In the genomic region with DNA sequence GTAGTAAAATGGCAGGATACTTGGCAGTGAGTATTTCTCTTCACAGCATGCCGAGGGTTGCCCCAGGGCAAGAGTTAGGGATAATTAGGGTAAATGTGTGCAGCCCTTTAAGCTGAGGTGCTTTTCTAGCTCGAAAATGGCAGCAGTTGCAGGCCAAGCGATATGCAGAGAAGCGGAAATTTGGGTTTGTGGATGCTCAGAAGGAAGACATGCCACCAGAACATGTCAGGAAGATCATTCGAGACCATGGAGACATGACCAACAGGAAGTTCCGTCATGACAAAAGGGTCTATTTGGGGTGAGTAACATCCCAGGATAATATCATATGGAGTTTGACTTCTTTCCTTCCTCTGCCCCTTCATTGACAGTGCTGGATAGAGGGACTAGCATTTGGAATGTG, we compare ENCODE assay signal across 7 mouse cellular contexts. TPM values are rescaled to one million over a fixed set of nuclear protein-coding genes. Genes with fewer than 3 reads are reported as not detected.
A peak's percentile ranks its signal among the peaks of the same experiment; 100 is the strongest.
DNase-seq lines count a peak whose midpoint lies in the region; ATAC-seq and TF ChIP-seq lines count a peak whose summit lies in the region.

No protein-coding gene starts in this region.

- H3K9me3 ChIP-seq in lung, embryonic 14.5 days (ENCODE audit: low read depth, low read length), result no peaks in the 10 kb centered on the region
- no peaks in the 10 kb centered on the region for H3K9me3 ChIP-seq in embryonic facial prominence, embryonic 12.5 days
- no peaks in the 10 kb centered on the region for H3K9me3 ChIP-seq in intestine, embryonic 16.5 days (ENCODE audit: control insufficient read depth, low read length)
- no peaks in the 10 kb centered on the region for H3K9me3 ChIP-seq in neural tube, embryonic 15.5 days (replicated peaks)

- H3K27ac ChIP-seq in lung, embryonic 14.5 days (ENCODE audit: low read depth), result no peak overlapping the region
- no peak overlapping the region for H3K27ac ChIP-seq in embryonic facial prominence, embryonic 12.5 days
- no peak overlapping the region for H3K27ac ChIP-seq in intestine, embryonic 16.5 days (ENCODE audit: low read length)
- no peak overlapping the region for H3K27ac ChIP-seq in neural tube, embryonic 15.5 days (replicated peaks)

- peaks cover 8% of the 10 kb centered on the region for H3K4me1 ChIP-seq in lung, embryonic 14.5 days (ENCODE audit: insufficient read depth)
- H3K4me1 ChIP-seq in embryonic facial prominence, embryonic 12.5 days, result peaks cover 8% of the 10 kb centered on the region
- peaks cover 6% of the 10 kb centered on the region for H3K4me1 ChIP-seq in intestine, embryonic 16.5 days (ENCODE audit: control insufficient read depth, insufficient read depth, low read length)
- H3K4me1 ChIP-seq in neural tube, embryonic 15.5 days, result peaks cover 17% of the 10 kb centered on the region

- peak overlapping the region; percentile 94 for H3K9ac ChIP-seq in lung, embryonic 14.5 days
- peak overlapping the region; percentile 92 for H3K9ac ChIP-seq in embryonic facial prominence, embryonic 12.5 days
- H3K9ac ChIP-seq in intestine, embryonic 16.5 days (ENCODE audit: low read depth, low read length), result peak overlapping the region; percentile 96
- H3K9ac ChIP-seq in neural tube, embryonic 15.5 days (replicated peaks), result peak overlapping the region; percentile 94

- no peak for ATAC-seq in lung, embryonic 14.5 days (ENCODE audit: insufficient read depth)
- no peak for ATAC-seq in embryonic facial prominence, embryonic 12.5 days (ENCODE audit: insufficient number of reproducible peaks, insufficient read depth, low FRiP score, low TSS enrichment)
- ATAC-seq in intestine, embryonic 16.5 days, result no peak
- ATAC-seq in neural tube, embryonic 15.5 days (ENCODE audit: low FRiP score), result no peak

- TF ChIP-seq CTCF in lung, embryonic 14.5 days (IDR thresholded peaks at IDR 0.05; ENCODE audit: low read depth), result no peak

- H3K4me2 ChIP-seq in lung, embryonic 14.5 days, result peak overlapping the region; percentile 85
- peak overlapping the region; percentile 98 for H3K4me2 ChIP-seq in embryonic facial prominence, embryonic 12.5 days (replicated peaks)
- H3K4me2 ChIP-seq in intestine, embryonic 16.5 days (ENCODE audit: low read depth, low read length), result peak overlapping the region; percentile 91
- peak overlapping the region; percentile 96 for H3K4me2 ChIP-seq in neural tube, embryonic 15.5 days

- DNase-seq in lung, embryonic 14.5 days, result no peak
- no peak for DNase-seq in lung, postnatal 36 days
- no peak for DNase-seq in cerebellum, adult 8-10 months
- no peak for DNase-seq in left cerebral cortex, adult 11 months (ENCODE audit: low spot score)

- peaks cover 42% of the 10 kb centered on the region for H3K36me3 ChIP-seq in lung, embryonic 14.5 days (ENCODE audit: insufficient read depth)
- peaks cover 32% of the 10 kb centered on the region for H3K36me3 ChIP-seq in embryonic facial prominence, embryonic 12.5 days
- H3K36me3 ChIP-seq in intestine, embryonic 16.5 days (ENCODE audit: control insufficient read depth, insufficient read depth, low read length), result peaks cover 24% of the 10 kb centered on the region
- H3K36me3 ChIP-seq in neural tube, embryonic 15.5 days, result peaks cover 36% of the 10 kb centered on the region

- 35% methylated on average over 6 of the region's 6 CpGs for WGBS in lung, embryonic 14.5 days
- WGBS in embryonic facial prominence, embryonic 12.5 days, result 27% methylated on average over 6 of the region's 6 CpGs
- 35% methylated on average over 6 of the region's 6 CpGs for WGBS in intestine, embryonic 16.5 days
- WGBS in neural tube, embryonic 15.5 days, result 43% methylated on average over 6 of the region's 6 CpGs

- peak overlapping the region; percentile 100 for H3K4me3 ChIP-seq in lung, embryonic 14.5 days (ENCODE audit: low read depth, low read length)
- peak overlapping the region; percentile 88 for H3K4me3 ChIP-seq in embryonic facial prominence, embryonic 12.5 days
- peak overlapping the region; percentile 75 for H3K4me3 ChIP-seq in intestine, embryonic 16.5 days (ENCODE audit: low read length)
- H3K4me3 ChIP-seq in neural tube, embryonic 15.5 days (replicated peaks), result peak overlapping the region; percentile 76

- H3K27me3 ChIP-seq in lung, embryonic 14.5 days (ENCODE audit: insufficient read depth, low read length), result no peaks in the 10 kb centered on the region
- no peaks in the 10 kb centered on the region for H3K27me3 ChIP-seq in embryonic facial prominence, embryonic 12.5 days
- no peaks in the 10 kb centered on the region for H3K27me3 ChIP-seq in intestine, embryonic 16.5 days (replicated peaks; ENCODE audit: control insufficient read depth, insufficient read depth, low read length)
- H3K27me3 ChIP-seq in neural tube, embryonic 15.5 days (replicated peaks), result no peaks in the 10 kb centered on the region; the same call in 1 of the 2 replicates

RNA-seq across cellular contexts. Expression of a gene that starts 0.9 kb away (rescaled TPM):
- 96.9 and 104 TPM in 2 replicates for polyA plus RNA-seq in lung, embryonic 14.5 days (2014; fragmentation: Nextera tagmentation; extraction: Ambion mirVana)
- 74.2 and 76.5 TPM in 2 replicates for polyA plus RNA-seq in embryonic facial prominence, embryonic 12.5 days (2016; fragmentation: Nextera tagmentation; extraction: Ambion mirVana)
- 34.8 and 36.3 TPM in 2 replicates for polyA plus RNA-seq in intestine, embryonic 16.5 days (2015; fragmentation: Nextera tagmentation; extraction: Ambion mirVana)
- 43.9 and 44.3 TPM in 2 replicates for polyA plus RNA-seq in neural tube, embryonic 15.5 days (2015; fragmentation: Nextera tagmentation; extraction: Ambion mirVana)

RNA-seq across cellular contexts. Expression of a gene that starts 22.4 kb away (rescaled TPM):
- 0.43 and 0.58 TPM in 2 replicates for polyA plus RNA-seq in lung, embryonic 14.5 days (2014; fragmentation: Nextera tagmentation; extraction: Ambion mirVana)
- 0.31 and 0.75 TPM in 2 replicates for polyA plus RNA-seq in embryonic facial prominence, embryonic 12.5 days (2016; fragmentation: Nextera tagmentation; extraction: Ambion mirVana)
- polyA plus RNA-seq in intestine, embryonic 16.5 days (2015; fragmentation: Nextera tagmentation; extraction: Ambion mirVana), result 2.4 and 2.7 TPM in 2 replicates
- polyA plus RNA-seq in neural tube, embryonic 15.5 days (2015; fragmentation: Nextera tagmentation; extraction: Ambion mirVana), result 2.8 and 3.1 TPM in 2 replicates

RNA-seq across cellular contexts. Expression of a gene that starts 25.8 kb away (rescaled TPM):
- polyA plus RNA-seq in lung, embryonic 14.5 days (2014; fragmentation: Nextera tagmentation; extraction: Ambion mirVana), result 11.6 and 15.2 TPM in 2 replicates
- polyA plus RNA-seq in embryonic facial prominence, embryonic 12.5 days (2016; fragmentation: Nextera tagmentation; extraction: Ambion mirVana), result 6.5 and 7.0 TPM in 2 replicates
- 5.6 and 6.0 TPM in 2 replicates for polyA plus RNA-seq in intestine, embryonic 16.5 days (2015; fragmentation: Nextera tagmentation; extraction: Ambion mirVana)
- polyA plus RNA-seq in neural tube, embryonic 15.5 days (2015; fragmentation: Nextera tagmentation; extraction: Ambion mirVana), result 3.9 and 4.7 TPM in 2 replicates

RNA-seq across cellular contexts. Expression of a gene that starts 26.0 kb away (rescaled TPM):
- 18.0 and 24.2 TPM in 2 replicates for polyA plus RNA-seq in lung, embryonic 14.5 days (2014; fragmentation: Nextera tagmentation; extraction: Ambion mirVana)
- polyA plus RNA-seq in embryonic facial prominence, embryonic 12.5 days (2016; fragmentation: Nextera tagmentation; extraction: Ambion mirVana), result 26.6 and 28.7 TPM in 2 replicates
- 17.2 and 19.6 TPM in 2 replicates for polyA plus RNA-seq in intestine, embryonic 16.5 days (2015; fragmentation: Nextera tagmentation; extraction: Ambion mirVana)
- 2.4 and 8.5 TPM in 2 replicates for polyA plus RNA-seq in neural tube, embryonic 15.5 days (2015; fragmentation: Nextera tagmentation; extraction: Ambion mirVana)

RNA-seq across cellular contexts. Expression of a gene that starts 33.0 kb away (rescaled TPM):
- polyA plus RNA-seq in lung, embryonic 14.5 days (2014; fragmentation: Nextera tagmentation; extraction: Ambion mirVana), result 4.1 and 4.6 TPM in 2 replicates
- polyA plus RNA-seq in embryonic facial prominence, embryonic 12.5 days (2016; fragmentation: Nextera tagmentation; extraction: Ambion mirVana), result 7.0 and 7.1 TPM in 2 replicates
- polyA plus RNA-seq in intestine, embryonic 16.5 days (2015; fragmentation: Nextera tagmentation; extraction: Ambion mirVana), result 6.9 and 9.8 TPM in 2 replicates
- 6.3 and 6.6 TPM in 2 replicates for polyA plus RNA-seq in neural tube, embryonic 15.5 days (2015; fragmentation: Nextera tagmentation; extraction: Ambion mirVana)
